Comparison of ENCODE assay signal across 8 mouse cellular contexts in genomic region chr1:168288891-168289545, GRCm38 (mm10).
DNase-seq lines count a peak whose midpoint lies in the region; ATAC-seq lines count a peak whose summit lies in the region.

No protein-coding gene starts in this region.

- peak; percentile 47 to 54 for DNase-seq in cerebellum, adult 18-20 months
- DNase-seq in cerebellum, postnatal 10 days: peak; percentile 44 to 50
- peak; percentile 67 for DNase-seq in mesoderm, embryonic 11.5 days (ENCODE audit: low read depth, low spot score)
- no peak for DNase-seq in lung, postnatal 25 days (ENCODE audit: low spot score)
- no peak for DNase-seq in layer of hippocampus, adult 9-11 months

- peak overlapping the region; percentile 73 for H3K27ac ChIP-seq in hindbrain, embryonic 15.5 days (replicated peaks)

- no peaks in the 10 kb centered on the region for H3K27me3 ChIP-seq in hindbrain, embryonic 15.5 days

- H3K9ac ChIP-seq in hindbrain, embryonic 15.5 days: no peak overlapping the region

- no peaks in the 10 kb centered on the region for H3K36me3 ChIP-seq in hindbrain, embryonic 15.5 days

- WGBS in hindbrain, embryonic 15.5 days: 45% methylated on average over 10 of the region's 10 CpGs

- no peak for ATAC-seq in cerebellum, adult (ENCODE audit: insufficient number of reproducible peaks, low FRiP score, low TSS enrichment)
- ATAC-seq in hindbrain, embryonic 15.5 days (ENCODE audit: low FRiP score, low read depth): no peak
- no peak for ATAC-seq in frontal cortex, adult (ENCODE audit: low TSS enrichment)

- H3K4me1 ChIP-seq in hindbrain, embryonic 15.5 days (replicated peaks): peaks cover 74% of the 10 kb centered on the region

- H3K4me3 ChIP-seq in hindbrain, embryonic 15.5 days: no peak overlapping the region

- no peak overlapping the region for H3K4me2 ChIP-seq in hindbrain, embryonic 15.5 days

- no peaks in the 10 kb centered on the region for H3K9me3 ChIP-seq in hindbrain, embryonic 15.5 days

Comparison
In these comparisons a context has a peak if more than half of its experiments do, and no peak if none do; other contexts are left out.
1. DNase-seq: peak in cerebellum, adult 18-20 months (2 of 2), cerebellum, postnatal 10 days (2 of 2) and mesoderm, embryonic 11.5 days (single experiment); none in lung, postnatal 25 days (single experiment) and layer of hippocampus, adult 9-11 months (single experiment).